In genomic region chr8:107484956-107485355, GRCm38 (mm10) we compare ENCODE assay signal across 17 mouse cellular contexts.
"Had no signal": no experiment of that assay in that cellular context is flagged by ENCODE, and none has a peak within 500 bp of the region (broad histone marks: within the 10 kb centered on the region; RNA-seq: fewer than 3 reads in every experiment).

No protein-coding gene starts in this region.

- DNase-seq: liver, postnatal 0 days; lung, adult 2 months; lung, postnatal 14 days; lung, postnatal 36 days; right cerebral cortex, postnatal 14 days; thymus, adult 2 months; thymus, postnatal 14 days; thymus, postnatal 36 days had no signal

- H3K4me1 ChIP-seq: midbrain, embryonic 15.5 days had no signal

- H3K9me3 ChIP-seq: lung, embryonic 15.5 days; midbrain, embryonic 13.5 days; midbrain, embryonic 15.5 days; neural tube, embryonic 12.5 days; stomach, embryonic 15.5 days had no signal

- ATAC-seq: liver, postnatal 0 days; lung, postnatal 0 days; midbrain, embryonic 13.5 days; midbrain, embryonic 15.5 days had no signal

- H3K4me2 ChIP-seq: lung, embryonic 15.5 days; midbrain, embryonic 11.5 days; midbrain, embryonic 13.5 days; midbrain, embryonic 15.5 days; neural tube, embryonic 12.5 days; stomach, embryonic 15.5 days had no signal

- H3K27ac ChIP-seq: lung, embryonic 15.5 days; macrophage; midbrain, embryonic 13.5 days; midbrain, embryonic 15.5 days; neural tube, embryonic 12.5 days; stomach, embryonic 15.5 days; stomach, postnatal 0 days had no signal

- H3K27me3 ChIP-seq: lung, embryonic 15.5 days; midbrain, embryonic 13.5 days; midbrain, embryonic 15.5 days; neural tube, embryonic 12.5 days; stomach, embryonic 15.5 days had no signal

- H3K9ac ChIP-seq: liver, postnatal 0 days; lung, embryonic 15.5 days; midbrain, embryonic 13.5 days; midbrain, embryonic 15.5 days; neural tube, embryonic 12.5 days; stomach, embryonic 15.5 days had no signal

- H3K4me3 ChIP-seq: lung, embryonic 15.5 days; midbrain, embryonic 13.5 days; midbrain, embryonic 15.5 days; neural tube, embryonic 12.5 days; stomach, embryonic 15.5 days had no signal
